Mouse (Mus musculus): ENCODE measurements around the gene Gja4. TPM values are rescaled to one million over a fixed set of nuclear protein-coding genes. Genes with fewer than 3 reads are reported as not detected.

The Gja4 gene
- total RNA-seq (2021): 10 to 100 TPM; 20.8 to 23.0 TPM
- long read RNA-seq, experiment 1, transcript Gja4-201 (2 exons, 1,685 nt): major isoform, 23 of 26 reads
- long read RNA-seq, experiment 1, partial matches to known transcripts: 2 of 26 reads
- long read RNA-seq, experiment 1, other reads (novel, unspliced or antisense): 1 of 26 reads
- long read RNA-seq, experiment 2, transcript Gja4-201 (2 exons, 1,685 nt): major isoform, 29 of 31 reads
- long read RNA-seq, experiment 2, partial matches to known transcripts: 0 of 31 reads
- long read RNA-seq, experiment 2, other reads (novel, unspliced or antisense): 2 of 31 reads

DNA sequence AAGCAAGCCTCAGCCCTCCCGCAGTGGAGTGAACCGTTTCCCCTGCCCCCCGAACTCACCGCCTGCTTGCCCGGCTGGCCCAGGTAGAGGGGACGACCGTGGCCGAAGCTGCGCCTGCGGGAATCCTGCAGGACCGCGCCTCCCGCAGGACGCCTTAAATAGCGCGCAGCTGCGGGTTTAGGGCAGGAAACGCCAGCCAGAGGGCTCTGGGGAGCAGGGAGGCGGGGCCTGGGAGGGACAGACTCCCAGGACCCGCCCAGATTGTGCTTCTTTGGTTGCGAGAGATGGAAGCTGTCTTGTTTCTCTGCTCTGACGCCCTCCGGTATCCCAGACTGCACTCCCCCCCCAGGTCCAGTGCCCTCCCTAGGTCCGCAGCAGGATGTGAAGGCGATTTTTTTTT lies at the start of gene Gja4:
Gene Gja4 (minus strand): TSS at position 179 of the 400 bp plus-strand sequence.
- intact Hi-C loops (cut with DNase I): loop anchor here (2.0 kb wide), 1 partner anchor 35 kb away; no protein-coding TSS in a partner anchor
- DNase-seq: peak; percentile 86 to 87

DNA sequence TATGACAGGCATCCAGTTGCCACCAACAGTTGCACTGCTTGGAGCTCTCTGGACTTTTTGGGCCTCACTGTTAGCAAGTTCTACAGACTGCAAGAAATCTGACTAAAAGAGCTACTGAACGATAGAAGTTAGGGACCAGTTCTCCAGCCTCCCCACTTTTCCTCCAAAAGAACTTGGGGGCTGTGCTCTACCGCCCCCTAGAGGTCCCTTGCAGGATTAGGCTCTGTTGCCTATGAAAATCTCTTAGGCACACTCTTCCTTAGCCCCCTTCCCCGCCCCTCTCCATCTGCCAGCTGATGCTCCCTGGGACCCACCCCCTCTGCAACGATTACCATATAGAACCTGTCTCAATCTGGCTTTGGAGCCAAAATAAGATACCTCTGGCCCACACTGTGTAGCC lies 49.5 kb upstream of the Gja4 start:
- intact Hi-C loops (cut with DNase I): no loop called here
- no peak for DNase-seq

DNA sequence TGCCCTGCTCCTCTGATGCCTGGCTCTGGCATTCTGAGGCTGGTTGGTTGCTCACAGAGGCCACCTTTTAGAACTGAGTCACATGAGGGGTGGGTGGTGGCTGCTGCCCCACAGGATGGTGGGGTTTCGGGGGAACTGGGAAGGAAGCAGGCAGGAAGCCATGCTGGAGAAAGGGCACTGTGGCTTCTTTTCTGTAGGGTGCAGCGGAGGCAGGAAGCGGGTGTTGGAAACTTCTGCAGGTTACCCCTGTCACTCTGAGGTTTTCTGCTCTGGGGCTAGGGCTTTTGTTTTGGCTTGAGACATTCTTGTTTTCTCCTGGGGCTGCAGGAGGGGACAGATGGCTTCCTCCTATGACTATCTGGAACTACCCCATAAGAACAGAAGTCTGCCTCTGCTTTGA lies 48.7 kb upstream of the Gja4 start:
- intact Hi-C loops (cut with DNase I): no loop called here
- DNase-seq: no peak

DNA sequence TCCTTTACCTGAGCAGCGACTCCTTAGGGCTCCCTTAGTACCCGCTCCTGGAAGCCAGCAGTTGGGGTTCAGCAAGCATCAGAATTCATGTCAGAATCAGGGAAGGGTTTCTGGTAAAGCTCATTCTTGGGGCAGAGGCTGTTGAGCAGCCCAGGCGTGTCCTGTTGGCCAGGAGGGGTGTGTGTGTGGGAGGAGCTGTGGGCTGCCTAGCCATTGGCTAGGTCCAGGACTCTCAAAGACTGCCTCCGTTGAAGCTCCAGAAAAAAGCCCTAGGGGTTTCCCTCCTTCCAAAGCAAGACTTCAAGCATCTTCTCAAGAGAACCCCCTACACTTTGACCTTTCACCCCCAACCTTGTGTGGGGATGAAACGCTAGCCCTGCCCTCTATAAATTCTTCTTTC lies 44.2 kb upstream of the Gja4 start, which contains the start of gene Gjb5:
Gene Gjb5 (minus strand): TSS at position 164 of the 400 bp plus-strand sequence.
- intact Hi-C loops (cut with DNase I): no loop called here

DNA sequence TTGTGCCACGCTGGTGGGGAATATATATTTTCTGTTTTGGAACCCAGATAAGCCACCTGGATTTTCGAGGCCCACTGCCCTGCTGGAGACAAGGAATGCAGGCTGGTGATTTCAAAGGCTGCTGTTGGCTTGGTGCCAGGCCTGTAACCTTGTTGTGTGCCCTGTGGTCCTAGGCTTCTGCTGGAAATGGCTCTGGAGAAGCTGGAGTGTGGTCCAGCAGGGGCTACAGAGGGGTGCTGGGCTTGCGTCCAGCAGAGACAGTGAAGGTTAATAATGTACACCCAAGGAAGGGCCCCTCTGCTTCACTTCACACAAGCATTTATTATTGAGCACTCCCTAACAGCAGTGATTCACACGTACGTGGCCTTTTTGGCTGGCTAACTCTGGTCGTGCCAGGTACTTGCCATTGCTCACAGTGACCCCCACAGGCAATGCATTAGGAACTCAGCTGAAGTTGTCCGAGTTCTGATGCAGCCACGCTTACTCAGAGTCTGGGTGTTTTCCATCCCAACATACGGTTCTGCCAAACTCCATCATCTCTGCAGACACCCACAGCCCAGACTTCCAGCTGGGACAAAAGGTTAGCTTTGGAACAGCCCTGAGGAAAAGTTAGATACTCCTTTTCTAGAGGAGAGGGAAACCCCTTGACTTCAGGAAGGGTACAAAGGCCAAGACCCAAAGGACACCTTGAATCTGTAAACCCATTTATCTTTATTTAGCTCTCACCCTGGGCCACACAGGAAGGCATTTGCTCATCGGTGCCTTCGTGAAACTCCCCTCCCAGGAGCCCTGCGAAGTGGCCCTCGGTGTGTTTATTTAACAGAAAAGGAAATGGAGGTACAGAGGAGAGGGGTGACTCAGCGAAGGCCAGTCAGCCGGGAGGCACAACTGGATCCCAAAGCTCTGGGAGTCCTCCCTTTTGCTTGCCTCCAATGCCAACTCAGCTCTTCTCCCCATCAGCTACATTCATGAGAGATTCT lies 41.0 kb upstream of the Gja4 start:
- intact Hi-C loops (cut with DNase I): no loop called here
- DNase-seq: peak in 1 of 2 experiments; percentile 21

More for the DNA sequence above, 44.2 kb upstream of the Gja4 start, which contains the start of gene Gjb5:
- peak in 1 of 2 experiments; percentile 14 for DNase-seq

DNA sequence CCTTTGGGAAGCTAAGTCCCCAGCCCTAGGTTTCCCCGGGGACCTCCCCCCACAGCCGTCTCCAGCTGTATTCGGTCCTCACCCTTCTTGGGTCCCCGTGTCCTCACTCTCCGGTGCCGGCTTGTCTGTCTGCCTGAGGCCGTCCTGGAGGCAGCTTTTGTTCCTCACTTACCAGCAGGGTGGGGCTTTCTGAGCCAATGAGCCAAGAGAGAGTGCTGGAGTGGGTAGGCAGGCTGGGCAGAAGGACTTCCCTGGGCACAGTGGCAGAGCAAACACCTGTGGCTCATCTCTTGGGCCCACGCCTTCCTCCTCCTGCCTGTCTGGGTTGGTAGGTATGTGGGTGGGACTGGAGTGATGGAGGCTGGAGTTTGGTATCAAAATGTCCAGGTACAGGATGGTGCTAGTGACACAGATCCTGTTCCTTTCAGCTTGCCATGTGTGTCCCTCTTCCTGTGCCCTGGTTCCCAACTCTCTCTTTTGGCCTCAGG lies 40.2 kb upstream of the Gja4 start, which contains the start of gene Gjb4:
Gene Gjb4 (minus strand): TSS at position 131 of the 488 bp plus-strand sequence.
- intact Hi-C loops (cut with DNase I): no loop called here
- no peak for DNase-seq

DNA sequence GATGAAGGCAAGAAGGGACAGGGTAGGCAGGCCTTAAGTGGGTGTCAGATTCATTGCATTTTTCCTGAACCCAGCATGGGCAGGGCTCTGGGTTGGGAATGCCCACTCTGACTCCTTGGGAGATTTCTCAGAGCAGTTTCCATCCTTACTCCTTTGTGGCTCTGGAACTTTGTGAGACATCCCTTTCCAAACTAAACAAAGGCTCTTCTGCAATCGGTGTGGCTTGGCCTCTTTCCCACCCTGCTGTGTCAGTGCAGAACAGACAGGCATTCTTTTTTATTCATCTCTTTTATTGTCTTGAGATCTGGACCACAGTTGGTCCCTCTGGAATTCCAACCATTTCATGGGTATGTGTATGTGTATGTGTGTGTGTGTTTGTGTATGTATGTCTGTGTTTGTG lies 38.8 kb upstream of the Gja4 start:
- intact Hi-C loops (cut with DNase I): no loop called here
- no peak for DNase-seq

DNA sequence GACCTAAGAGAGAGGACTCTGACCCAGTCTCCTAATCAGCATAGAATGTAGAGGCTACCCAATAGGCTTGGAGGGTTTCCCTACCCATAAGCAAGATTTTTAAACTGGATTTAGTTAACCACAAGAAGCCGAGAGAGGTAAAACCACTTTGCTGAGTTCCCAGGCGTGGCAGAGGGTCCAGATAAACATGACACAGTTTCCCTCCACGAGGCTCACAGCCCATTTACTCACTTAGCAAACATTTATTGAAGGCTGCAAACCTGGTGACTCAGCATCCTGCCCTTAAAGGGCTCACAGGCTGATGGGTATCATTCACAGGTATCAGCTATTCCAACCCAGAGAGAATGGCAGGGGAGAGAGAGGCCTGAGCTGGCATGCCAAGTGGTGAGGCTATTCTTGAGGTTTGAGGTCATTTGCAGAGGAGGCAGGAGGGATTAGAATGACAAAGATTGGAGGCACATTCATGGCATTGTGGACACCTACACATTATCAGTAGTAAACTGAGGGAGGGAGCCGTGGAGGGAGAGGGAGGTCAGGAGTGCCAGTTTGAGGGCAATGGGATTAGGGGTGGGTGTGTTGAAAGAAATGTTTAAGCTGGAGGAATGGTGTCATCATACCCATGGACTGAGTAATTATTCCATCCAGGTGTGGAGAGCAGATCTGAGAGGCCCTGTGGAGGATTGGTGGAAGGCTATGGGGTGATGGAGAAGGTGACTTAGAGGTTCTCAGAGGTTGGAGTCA lies 35.9 kb upstream of the Gja4 start:
- intact Hi-C loops (cut with DNase I): no loop called here
- no peak for DNase-seq

DNA sequence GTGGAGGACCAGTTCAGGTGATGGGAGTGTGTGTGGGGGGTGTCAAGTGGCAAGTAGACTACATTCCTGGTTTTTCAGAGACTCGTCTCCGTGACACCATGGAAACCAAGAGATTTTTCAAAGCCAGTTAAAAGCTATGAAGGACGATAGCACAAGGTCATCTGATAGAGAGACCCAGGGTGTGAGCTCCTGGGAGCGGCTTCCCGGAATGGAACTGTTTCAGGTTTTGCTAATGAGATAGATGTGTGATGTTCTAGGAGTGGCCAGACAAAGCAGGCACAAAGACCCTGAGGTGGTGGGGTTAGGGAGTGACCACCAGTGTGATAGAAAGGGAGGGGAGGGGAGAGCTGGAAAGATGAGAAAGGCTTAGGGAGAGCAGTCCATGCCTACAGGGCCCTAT lies 31.2 kb upstream of the Gja4 start:
- intact Hi-C loops (cut with DNase I): no loop called here
- no peak for DNase-seq

DNA sequence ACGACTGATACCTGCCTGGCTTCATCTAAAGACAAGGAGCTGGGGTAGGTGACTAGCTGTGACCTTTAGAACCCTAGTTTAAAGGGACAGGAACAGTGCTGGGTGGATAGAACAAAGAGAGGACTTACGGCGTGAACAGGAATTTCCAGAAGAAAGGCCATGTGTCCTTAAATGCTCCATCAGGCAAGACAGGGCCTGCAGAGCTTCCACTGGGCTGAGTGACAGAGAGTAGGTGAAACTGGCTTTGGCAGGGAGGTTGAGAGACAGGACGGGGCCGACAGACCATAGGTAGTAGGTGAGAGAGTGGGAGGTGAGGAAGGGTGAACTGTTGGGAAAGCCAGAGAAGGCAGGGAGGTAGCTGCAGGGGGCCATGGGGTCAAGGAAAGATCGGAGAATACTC lies 27.5 kb upstream of the Gja4 start:
- intact Hi-C loops (cut with DNase I): no loop called here
- DNase-seq: no peak

DNA sequence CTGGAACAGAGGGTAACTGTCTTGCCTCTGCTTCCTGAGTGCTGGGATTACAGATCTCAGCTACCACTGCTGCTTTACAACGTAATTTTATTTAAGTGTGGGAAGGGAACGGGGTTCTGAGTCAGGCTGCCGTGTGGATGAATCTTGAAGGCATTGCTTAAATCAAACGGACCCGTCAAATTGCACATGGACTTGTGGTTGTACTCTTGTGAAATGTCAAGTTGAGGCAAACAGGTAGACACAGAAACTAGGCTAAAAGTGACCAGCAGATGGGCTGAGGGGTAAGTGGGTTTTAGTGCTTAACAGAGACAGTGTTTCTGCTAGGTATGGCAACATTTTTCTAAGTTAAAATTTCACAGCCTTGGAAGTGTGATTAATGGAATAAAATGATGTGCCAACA lies 23.8 kb upstream of the Gja4 start:
- intact Hi-C loops (cut with DNase I): no loop called here
- no peak for DNase-seq

DNA sequence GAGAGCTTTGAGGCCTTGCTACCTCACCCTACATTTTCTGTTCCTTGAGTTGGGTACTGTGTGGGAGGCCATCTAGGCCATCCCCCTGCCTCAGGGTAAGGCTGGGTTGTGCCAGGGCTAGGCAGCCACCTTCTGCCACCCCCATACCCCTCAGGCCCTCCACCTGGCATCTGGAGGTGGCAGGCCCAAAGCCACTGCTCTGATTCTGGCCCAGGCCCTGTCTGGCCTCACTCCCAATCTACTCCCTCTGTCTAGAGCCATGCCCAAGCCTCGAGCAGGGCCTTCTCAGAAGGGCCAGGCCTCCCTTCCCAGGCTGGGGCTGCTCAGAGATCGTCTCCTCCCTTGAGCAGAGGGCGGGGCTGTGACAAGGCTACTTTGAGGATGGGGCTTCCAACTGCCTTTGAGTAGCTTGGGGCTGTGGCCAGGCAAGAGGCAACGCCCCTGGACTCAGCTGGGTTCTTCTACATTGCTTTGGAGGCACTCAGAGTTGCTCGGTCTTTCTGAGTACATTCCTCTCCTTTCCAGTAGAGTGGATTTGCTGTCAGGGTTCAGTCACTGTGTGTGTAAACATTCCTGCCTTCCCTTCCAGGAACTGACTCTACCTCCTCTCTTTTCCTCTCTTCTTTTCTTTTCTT lies 21.1 kb upstream of the Gja4 start:
- intact Hi-C loops (cut with DNase I): no loop called here
- no peak for DNase-seq

DNA sequence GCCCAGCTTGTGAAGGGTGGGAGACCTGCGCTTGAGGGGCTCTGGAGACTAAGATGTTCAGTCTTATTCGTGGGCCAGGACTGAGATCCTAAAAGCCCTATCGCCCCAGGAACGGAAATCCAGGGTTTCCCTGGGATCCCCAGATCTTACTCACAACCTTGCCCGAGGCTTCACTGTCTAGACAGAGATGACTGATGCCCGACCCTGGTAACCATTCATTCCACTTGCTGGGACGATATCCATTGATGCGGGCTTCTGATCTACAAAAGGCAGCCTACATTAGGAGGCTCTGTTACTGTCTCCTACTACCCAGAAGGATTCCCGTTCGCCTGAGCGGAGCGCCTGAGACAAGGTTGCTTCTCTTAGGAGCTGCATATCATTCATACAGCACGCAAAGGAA lies 17.3 kb upstream of the Gja4 start:
- no peak for DNase-seq
- intact Hi-C loops (cut with DNase I): no loop called here

DNA sequence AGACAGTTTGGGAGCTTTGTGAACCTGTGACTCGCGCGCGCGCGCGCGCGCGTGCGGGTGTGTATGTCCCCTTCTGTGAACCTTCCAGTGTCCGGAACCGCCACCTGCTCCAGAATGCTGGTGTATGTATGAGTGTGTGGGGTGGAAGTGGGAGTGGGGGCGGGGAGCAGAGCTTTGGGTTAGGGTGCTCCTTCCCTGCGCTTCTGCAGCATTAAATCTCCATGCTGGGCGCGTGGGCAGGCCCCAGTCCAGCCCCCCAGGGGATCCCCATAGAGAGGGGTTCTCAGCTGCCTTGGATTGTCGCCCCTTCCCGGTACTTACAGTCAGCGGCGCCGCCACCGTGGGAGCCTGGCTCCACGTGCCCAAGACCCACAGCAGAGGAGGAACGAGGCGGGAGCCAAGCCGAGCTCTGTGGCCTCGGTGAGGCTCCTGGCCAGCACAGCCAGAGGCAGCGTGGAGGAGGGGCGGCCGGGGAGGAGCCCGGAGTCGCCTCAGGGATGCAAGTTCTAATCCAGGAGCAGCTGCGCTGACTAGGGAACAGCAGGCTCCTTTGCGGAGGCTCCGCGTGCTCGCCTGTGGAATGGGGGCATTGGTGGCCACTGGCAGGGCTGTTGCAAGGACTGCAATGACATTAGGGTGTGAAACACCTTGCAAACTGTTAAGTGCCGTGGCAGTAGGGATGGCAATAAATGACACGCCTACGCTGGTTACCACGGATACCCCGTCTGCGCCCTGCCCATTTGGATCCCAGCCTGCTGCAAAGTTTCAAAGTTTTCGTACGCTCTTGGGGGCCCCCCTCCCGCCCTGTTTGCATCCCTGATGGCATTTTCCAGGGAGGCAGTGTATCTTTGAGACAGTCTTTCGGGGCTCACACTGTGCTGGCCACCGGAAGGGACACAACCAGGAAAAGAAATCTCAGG lies 16.6 kb upstream of the Gja4 start, which contains the start of gene Gjb3:
Gene Gjb3 (minus strand): TSS at position 664 of the 920 bp plus-strand sequence.
- no peak for DNase-seq
- intact Hi-C loops (cut with DNase I): no loop called here

DNA sequence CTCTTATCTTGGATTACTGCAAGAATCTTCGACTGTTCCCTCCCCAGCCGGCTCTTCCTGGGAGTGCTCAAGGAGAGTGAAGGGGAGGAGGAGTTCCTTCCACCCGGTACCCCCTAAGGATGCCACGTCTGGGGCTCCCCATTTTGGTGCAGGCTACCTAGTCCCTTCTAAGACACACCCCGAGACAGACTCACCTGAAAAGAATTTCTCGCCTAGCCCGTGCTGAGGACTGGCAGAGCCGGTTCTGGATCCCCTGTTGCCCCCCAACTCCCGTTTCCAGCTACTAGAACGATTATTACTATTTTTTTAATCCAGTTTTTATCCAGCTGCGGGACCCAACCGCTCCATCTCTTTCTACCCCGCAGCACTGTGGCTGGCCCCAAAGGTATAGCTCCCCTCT lies 15.9 kb upstream of the Gja4 start:
- DNase-seq: no peak
- intact Hi-C loops (cut with DNase I): loop anchor here (10.0 kb wide), 2 partner anchors 205 to 275 kb away; partner anchors contain the start of gene Tmem35b

DNA sequence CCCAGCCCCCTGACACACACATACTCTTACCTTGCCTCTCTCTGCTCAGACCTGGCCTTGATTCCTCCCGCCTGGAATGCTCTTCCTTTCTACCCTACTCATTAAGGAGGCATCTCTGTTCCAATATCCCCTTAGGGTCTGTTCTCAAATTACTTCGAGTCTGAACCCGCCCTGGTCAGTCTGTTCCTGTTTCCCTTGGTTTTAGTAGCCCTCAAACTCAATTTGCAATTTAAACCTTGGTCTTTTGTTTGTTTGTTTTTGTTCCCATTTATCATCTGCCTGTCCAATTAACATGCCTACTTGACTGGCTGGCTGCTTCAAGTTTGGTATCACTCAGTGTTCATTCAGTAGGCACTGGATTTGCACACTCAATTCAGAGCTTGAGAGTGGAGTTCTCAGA lies 15.2 kb upstream of the Gja4 start:
- DNase-seq: no peak
- intact Hi-C loops (cut with DNase I): loop anchor here (10.0 kb wide), 2 partner anchors 204 to 274 kb away; partner anchors contain the start of gene Tmem35b

DNA sequence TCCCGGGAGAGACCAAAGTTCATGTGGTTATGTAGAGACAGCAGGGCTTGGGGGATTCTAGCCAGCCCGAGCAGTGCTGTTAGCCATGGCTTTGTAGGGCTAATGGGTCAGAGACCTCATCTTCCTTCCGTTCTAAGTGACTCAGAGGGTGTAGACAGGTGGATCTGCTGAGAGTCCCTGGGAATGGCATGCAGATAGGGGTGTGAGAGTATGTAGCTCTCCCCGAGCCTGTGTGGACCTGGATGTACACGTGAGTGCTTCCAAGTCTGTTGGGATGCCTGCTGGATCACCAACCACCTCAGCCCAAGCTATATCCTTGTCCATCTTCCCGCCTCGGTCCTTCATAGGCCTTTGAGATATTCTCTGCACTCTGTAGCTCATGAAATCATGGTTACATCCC lies 14.5 kb upstream of the Gja4 start:
- no peak for DNase-seq
- intact Hi-C loops (cut with DNase I): loop anchor here (10.0 kb wide), 2 partner anchors 204 to 274 kb away; partner anchors contain the start of gene Tmem35b

DNA sequence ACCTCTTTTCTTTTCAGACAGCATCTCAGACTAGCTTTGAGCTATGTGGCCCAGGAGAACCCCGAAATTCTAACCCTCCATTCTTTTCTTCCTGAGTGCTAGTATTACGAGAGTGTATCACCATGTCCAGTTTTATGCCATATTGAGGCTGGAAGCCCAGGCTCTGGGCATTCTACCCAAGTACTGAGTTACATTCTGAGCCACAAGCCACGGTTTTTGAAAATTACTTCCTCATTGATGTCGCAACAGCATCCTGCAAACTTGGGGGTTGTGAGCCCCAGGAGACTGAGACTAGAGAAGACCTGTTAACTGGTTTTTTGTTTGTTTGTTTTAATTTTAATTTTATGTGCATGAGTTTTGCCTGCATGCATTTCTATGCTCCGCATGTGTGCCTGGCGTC lies 13.9 kb upstream of the Gja4 start:
- DNase-seq: no peak
- intact Hi-C loops (cut with DNase I): loop anchor here (10.0 kb wide), 2 partner anchors 203 to 273 kb away; partner anchors contain the start of gene Tmem35b

Measured in heart, postnatal 14 days (tissue).